Mouse (Mus musculus) hindlimb bud, embryonic 11.5 days (tissue): Measurements from ENCODE around the gene Rnasek.

Experiments
- DNase-seq: peaks from one replicate; pipeline ENCODE4 v3.0.0-alpha.2; 2012; ENCODE audit warnings: low read depth, low spot score; ENCODE audit errors: extremely low spot score

Rnasek gene

GRCm38 (mm10) chr11:70218039-70218438, 21.6 kb downstream of the Rnasek start:
- no peak for DNase-seq

GRCm38 (mm10) chr11:70216103-70216502, 23.5 kb downstream of the Rnasek start:
- DNase-seq: no peak

- DNase-seq: no peak
These were observed 24.3 kb downstream of the Rnasek start for GRCm38 (mm10) chr11:70215301-70215700.

- no peak for DNase-seq
These were observed 24.8 kb downstream of the Rnasek start for GRCm38 (mm10) chr11:70214856-70215209.

GRCm38 (mm10) chr11:70214191-70214855, 25.3 kb downstream of the Rnasek start:
- no peak for DNase-seq

GRCm38 (mm10) chr11:70213736-70214135, 25.9 kb downstream of the Rnasek start:
- DNase-seq: no peak

GRCm38 (mm10) chr11:70212896-70213295, 26.7 kb downstream of the Rnasek start:
- no peak for DNase-seq

- DNase-seq: no peak
These were observed 27.2 kb downstream of the Rnasek start, which contains the start of gene Slc16a11 for GRCm38 (mm10) chr11:70212423-70212822. Slc16a11 (plus strand) TSS chr11:70212752.

- no peak for DNase-seq
These were observed 27.7 kb downstream of the Rnasek start for GRCm38 (mm10) chr11:70211972-70212371.

GRCm38 (mm10) chr11:70210681-70211080, 29.0 kb downstream of the Rnasek start:
- no peak for DNase-seq

- DNase-seq: no peak
These were observed 30.8 kb downstream of the Rnasek start for GRCm38 (mm10) chr11:70208778-70209388.

GRCm38 (mm10) chr11:70207283-70207682, 32.4 kb downstream of the Rnasek start:
- DNase-seq: no peak

- DNase-seq: no peak
These were observed 32.8 kb downstream of the Rnasek start for GRCm38 (mm10) chr11:70206801-70207200.

GRCm38 (mm10) chr11:70201691-70202090, 38.0 kb downstream of the Rnasek start:
- peak; percentile 68 for DNase-seq

GRCm38 (mm10) chr11:70200036-70200608, 39.5 kb downstream of the Rnasek start:
- no peak for DNase-seq

- no peak for DNase-seq
These were observed 40.5 kb downstream of the Rnasek start for GRCm38 (mm10) chr11:70199107-70199506.

GRCm38 (mm10) chr11:70198332-70198731, 41.3 kb downstream of the Rnasek start:
- DNase-seq: no peak

GRCm38 (mm10) chr11:70193354-70194285, 46.0 kb downstream of the Rnasek start:
- no peak for DNase-seq

GRCm38 (mm10) chr11:70192157-70192556, 47.5 kb downstream of the Rnasek start:
- no peak for DNase-seq

- DNase-seq: no peak
These were observed 48.5 kb downstream of the Rnasek start for GRCm38 (mm10) chr11:70191188-70191587.
